Mouse (Mus musculus) effector memory CD4-positive, alpha-beta T cell, adult 7 months (primary cell): ENCODE measurements around the gene Cct4. TPM values are rescaled to one million over a fixed set of nuclear protein-coding genes. Genes with fewer than 3 reads are reported as not detected.

Source experiments
- polyA plus RNA-seq: library from polyadenylated mRNA; unstranded; fragments of 100-300 nt; shearing (Covaris generic); gene quantifications from one replicate; pipeline ENCODE4 v1.2.1, GENCODE M21; 2017

Cct4 gene
- 227 TPM for polyA plus RNA-seq

DNA sequence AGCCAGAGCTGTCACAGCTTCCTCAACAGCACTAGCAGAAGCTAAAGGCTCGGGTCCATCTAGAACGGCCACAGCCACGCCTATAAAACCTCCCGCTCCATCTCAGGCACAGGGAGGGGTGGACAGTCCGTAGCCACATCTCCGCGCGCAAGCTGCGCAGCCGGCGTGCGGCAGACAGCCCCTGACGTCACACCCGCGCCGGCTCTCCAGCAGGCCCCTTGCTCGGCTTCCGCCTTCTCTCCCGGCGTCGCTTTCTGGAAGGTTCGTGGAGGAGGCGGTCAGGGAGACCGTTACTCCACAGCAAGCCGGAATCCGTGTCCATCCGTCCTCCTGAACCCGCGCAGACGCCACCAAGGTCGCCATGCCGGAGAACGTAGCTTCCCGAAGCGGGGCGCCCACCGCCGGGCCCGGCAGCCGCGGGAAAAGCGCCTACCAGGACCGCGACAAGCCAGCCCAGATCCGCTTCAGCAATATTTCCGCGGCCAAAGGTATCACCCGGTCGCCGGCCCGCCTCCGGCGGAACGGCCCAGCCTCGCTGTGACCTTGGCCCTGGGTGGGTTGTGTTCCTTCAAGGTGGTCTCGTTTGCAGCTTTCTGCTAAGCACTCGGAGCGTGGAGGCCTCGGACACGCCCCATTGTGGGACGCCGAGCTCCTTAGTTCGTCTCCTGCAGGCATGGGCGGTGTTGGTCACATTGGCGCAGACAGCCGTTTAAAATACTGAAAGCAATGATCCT, at the start of gene Cct4:
Cct4 (plus strand) TSS at position 127 of the 734 bp plus-strand sequence.

GRCm38 (mm10) chr11:22971835-22972709, 18.2 kb upstream of the Cct4 start, which contains the start of gene Zrsr1:
Zrsr1 (plus strand) TSS chr11:22972005.

GRCm38 (mm10) chr11:22981984-22982757, 8.1 kb upstream of the Cct4 start, which contains the start of the genes Gm28048 and Commd1:
Gm28048 (minus strand) TSS chr11:22982090.
Commd1 (minus strand) TSS chr11:22982382.

DNA sequence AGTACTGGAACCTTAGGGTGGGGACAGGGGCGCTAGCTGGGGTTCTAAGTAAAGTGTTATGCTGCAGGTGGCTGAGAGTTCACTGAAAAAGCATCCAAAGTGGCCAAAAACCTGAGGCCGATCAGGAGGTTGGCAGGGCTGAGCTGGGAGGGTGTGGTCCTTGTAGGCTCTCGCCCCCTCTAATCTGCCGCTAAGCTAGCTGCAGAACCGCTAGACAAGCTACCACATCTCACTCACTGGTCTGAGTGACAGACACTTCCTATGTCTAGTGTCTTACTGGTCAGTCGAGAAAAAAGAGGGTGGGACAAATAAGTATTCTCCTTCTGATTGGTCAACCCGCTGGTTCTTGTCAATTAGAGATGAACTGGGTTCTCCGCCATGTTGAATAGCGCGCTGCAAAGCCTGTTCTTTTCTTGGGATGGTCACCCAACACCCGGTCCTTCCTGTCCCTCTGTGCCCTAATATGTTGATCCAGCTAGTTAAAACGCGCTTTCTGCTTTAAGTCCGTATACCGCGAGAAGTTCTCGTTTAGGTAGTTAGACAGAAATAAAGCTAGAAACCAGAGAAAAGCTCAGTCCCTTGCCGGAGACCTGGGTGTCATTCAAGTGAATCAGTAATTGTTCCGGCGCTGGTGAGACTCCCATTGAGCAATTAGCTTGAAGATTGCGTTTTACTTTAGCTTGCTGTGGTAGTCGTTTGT, 17.3 kb downstream of the Cct4 start, which contains the start of gene Fam161a:
Fam161a (plus strand) TSS at position 51 of the 700 bp plus-strand sequence.

Other genes starting within 250 kb of the Cct4 start
- 68.0 TPM for gene B3gnt2, start 129.6 kb upstream of the Cct4 start, polyA plus RNA-seq
- gene Zrsr1, start 18.5 kb upstream of the Cct4 start, polyA plus RNA-seq: 1.6 TPM
- gene Gm28048, start 8.4 kb upstream of the Cct4 start, polyA plus RNA-seq: 119 TPM
- gene Commd1, start 8.1 kb upstream of the Cct4 start, polyA plus RNA-seq: 29.6 TPM
- 4.1 TPM for gene Fam161a, start 17.0 kb downstream of the Cct4 start, polyA plus RNA-seq